Mouse (Mus musculus) CD4-positive naive resting alpha-beta T cell, adult 76 days (primary cell): Measurements from ENCODE around the gene Ntrk3. TPM values are rescaled to one million over a fixed set of nuclear protein-coding genes. Genes with fewer than 3 reads are reported as not detected.

Source experiments
- total RNA-seq: library from RNA; stranded (reverse); gene quantifications from one replicate; pipeline ENCODE4 v1.2.4, GENCODE M21; 2023

Ntrk3 gene
- 17.5 TPM for total RNA-seq

GRCm38 (mm10) chr7:78737614-78738210 lies at the start of gene Ntrk3:
TSS of gene Ntrk3 (minus strand) at chr7:78738012.

GRCm38 (mm10) chr7:78782639-78783581 lies 45.1 kb upstream of the Ntrk3 start, which contains the start of the genes Mrps11 and Mrpl46:
TSS of gene Mrps11 (plus strand) at chr7:78783119.
TSS of gene Mrpl46 (minus strand) at chr7:78783531.

Other genes with a start within 250 kb of the Ntrk3 start
- gene Mrps11, start 45.1 kb upstream of the Ntrk3 start, total RNA-seq: 24.3 TPM
- gene Mrpl46, start 45.5 kb upstream of the Ntrk3 start, total RNA-seq: 38.7 TPM
- 14.4 TPM for gene Det1, start 109.3 kb upstream of the Ntrk3 start, total RNA-seq
- 28.1 TPM for gene Aen, start 157.8 kb upstream of the Ntrk3 start, total RNA-seq
- gene Isg20, start 175.4 kb upstream of the Ntrk3 start, total RNA-seq: 19.1 TPM